Mouse (Mus musculus) midbrain, embryonic 12.5 days (tissue): ENCODE measurements at regions not wholly inside any gene's neighbourhood (a gene's known extent, or its start where the extent isn't known, plus 50 kb on each side); places are given as distances from the start of the nearest gene placed in this dataset.

Experiments
- ATAC-seq: fragments of 200-750 bp; cut with Nextera tagmentation; 2 replicates; pipeline ENCODE4 v1.8.0; 2017; ENCODE audit warnings: low read depth, moderate TSS enrichment, moderate library complexity; ENCODE audit not compliant: low FRiP score
- H3K27ac ChIP-seq: fragments of 300-500 bp; sonication (generic); replicated peaks from 2 replicates; pipeline ENCODE4 v1.5.1; 2016; ENCODE audit warnings: mild to moderate bottlenecking
- H3K27me3 ChIP-seq: fragments of 300-500 bp; sonication (generic); 2 replicates; pipeline ENCODE4 v1.6.1; 2016; ENCODE audit warnings: mild to moderate bottlenecking
- H3K36me3 ChIP-seq: fragments of 300-500 bp; sonication (generic); 2 replicates; pipeline ENCODE4 v1.6.1; 2016
- H3K4me1 ChIP-seq: fragments of 300-500 bp; sonication (generic); 2 replicates; pipeline ENCODE4 v1.6.1; 2016
- H3K4me2 ChIP-seq: fragments of 300-500 bp; sonication (generic); replicated peaks from 2 replicates; pipeline ENCODE4 v1.6.1; 2016; ENCODE audit warnings: mild to moderate bottlenecking, moderate library complexity
- H3K4me3 ChIP-seq: fragments of 300-500 bp; sonication (generic); 2 replicates; pipeline ENCODE4 v1.5.1; 2016; ENCODE audit warnings: mild to moderate bottlenecking
- H3K9ac ChIP-seq: fragments of 300-500 bp; sonication (generic); replicated peaks from 2 replicates; pipeline ENCODE4 v1.6.1; 2016; ENCODE audit warnings: mild to moderate bottlenecking, moderate library complexity
- H3K9me3 ChIP-seq: fragments of 300-500 bp; sonication (generic); 2 replicates; pipeline ENCODE4 v1.6.1; 2016; ENCODE audit warnings: mild to moderate bottlenecking
- WGBS: fragments of 180-500 bp; shearing (Covaris S2); methylation state at CpG from one replicate; pipeline ENCODE4 v1.1.7; 2016; 5-methylcytosine and 5-hydroxymethylcytosine counted together

GRCm38 (mm10) chr1:76075213-76075612, 529.1 kb downstream of the Slc4a3 start:
- no peak overlapping the region for H3K4me2 ChIP-seq
- H3K4me1 ChIP-seq: peaks cover 24% of the 10 kb centered on the region
- H3K27me3 ChIP-seq: 0 out of 2 replicates have a peak, but pooled peaks cover 4% of the 10 kb centered on the region
- H3K36me3 ChIP-seq: no peaks in the 10 kb centered on the region
- no peaks in the 10 kb centered on the region for H3K9me3 ChIP-seq
- ATAC-seq: no peak
- 75% methylated on average over 3 of the region's 3 CpGs for WGBS
- no peak overlapping the region for H3K4me3 ChIP-seq
- no peak overlapping the region for H3K9ac ChIP-seq
- no peak overlapping the region for H3K27ac ChIP-seq

DNA sequence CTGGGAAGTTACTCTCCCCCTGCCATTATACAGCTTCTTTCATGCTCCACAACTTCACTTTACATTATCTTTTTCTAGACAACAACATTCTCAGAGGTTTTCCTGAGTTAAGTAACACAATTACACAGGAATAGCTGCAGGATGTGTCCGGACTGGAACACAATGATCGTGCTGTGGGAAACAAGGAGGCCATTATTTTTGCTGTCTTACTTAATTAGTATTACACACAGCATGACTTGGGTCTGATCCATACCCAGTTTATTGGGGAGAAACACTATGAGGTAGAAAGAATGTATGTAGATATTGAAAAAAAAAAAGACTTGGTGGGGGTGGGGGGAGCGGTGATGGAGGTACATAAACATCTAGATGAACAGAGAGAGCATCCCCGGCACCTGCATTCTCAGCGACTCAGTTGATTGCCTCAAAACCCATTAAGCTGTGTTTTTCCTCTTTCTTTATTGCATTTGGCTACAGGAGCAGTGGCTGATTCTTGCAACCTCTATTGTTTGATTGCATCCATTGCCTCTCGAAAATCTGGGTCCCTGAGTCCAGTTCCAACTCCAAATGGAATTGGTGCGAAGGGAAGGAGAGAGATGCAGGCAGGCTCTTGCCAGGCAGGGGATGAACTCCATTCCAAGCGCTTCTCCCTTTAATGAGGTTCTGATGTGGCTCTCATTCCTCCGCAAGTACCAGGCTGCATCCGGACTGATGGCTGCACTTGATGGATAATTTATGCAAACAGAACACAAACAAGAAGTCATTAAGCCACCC, 529.8 kb downstream of the Slc4a3 start:
- Histone ChIP-seq H3K27ac (no peak overlapping the region), H3K4me2 (0 out of 2 replicates have a peak overlapping the region, but pooled peaks have one; percentile 3), H3K4me1 (peaks cover 24% of the 10 kb centered on the region), H3K4me3 (no peak overlapping the region), H3K9ac (no peak overlapping the region), H3K9me3 (no peaks in the 10 kb centered on the region), H3K36me3 (no peaks in the 10 kb centered on the region), H3K27me3 (0 out of 2 replicates have a peak, but pooled peaks cover 4% of the 10 kb centered on the region)
- WGBS: 35% methylated on average over 10 of the region's 10 CpGs
- ATAC-seq: no peak

DNA sequence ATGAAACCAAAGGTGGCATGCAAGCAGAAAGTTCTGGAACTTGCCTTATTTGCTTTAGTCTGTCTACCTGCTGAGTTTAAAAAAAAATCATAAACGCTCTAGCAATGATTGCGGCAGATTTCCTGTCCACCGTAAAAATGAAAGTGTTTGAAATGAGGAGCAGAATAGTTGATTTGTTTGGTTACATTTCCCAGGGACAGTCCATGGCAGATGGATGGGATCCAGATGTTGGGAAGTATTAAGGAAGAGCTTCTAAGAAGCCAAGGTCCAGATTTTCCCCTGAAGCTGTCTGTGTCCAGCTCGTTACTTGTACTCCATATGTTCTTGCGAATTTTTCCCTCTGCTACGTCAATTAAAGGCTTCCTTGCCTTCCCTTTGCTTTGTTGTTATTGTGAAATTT, 534.2 kb downstream of the Slc4a3 start:
- no peak overlapping the region for H3K4me2 ChIP-seq
- WGBS: 83% methylated on average over 6 of the region's 6 CpGs
- no peak overlapping the region for H3K9ac ChIP-seq
- no peak overlapping the region for H3K27ac ChIP-seq
- ATAC-seq: no peak
- H3K27me3 ChIP-seq: peaks cover 10% of the 10 kb centered on the region; the same call in 1 of the 2 replicates
- peaks cover 15% of the 10 kb centered on the region for H3K4me1 ChIP-seq
- no peaks in the 10 kb centered on the region for H3K9me3 ChIP-seq
- H3K4me3 ChIP-seq: no peak overlapping the region
- H3K36me3 ChIP-seq: no peaks in the 10 kb centered on the region

GRCm38 (mm10) chr1:76081700-76082099, 535.6 kb downstream of the Slc4a3 start:
- no peaks in the 10 kb centered on the region for H3K36me3 ChIP-seq
- no peak overlapping the region for H3K4me2 ChIP-seq
- peaks cover 10% of the 10 kb centered on the region; the same call in 1 of the 2 replicates for H3K27me3 ChIP-seq
- peaks cover 4% of the 10 kb centered on the region; the same call in 1 of the 2 replicates for H3K4me1 ChIP-seq
- H3K27ac ChIP-seq: no peak overlapping the region
- H3K4me3 ChIP-seq: no peak overlapping the region
- ATAC-seq: no peak
- H3K9me3 ChIP-seq: no peaks in the 10 kb centered on the region
- 50% methylated on average over 4 of the region's 4 CpGs for WGBS
- H3K9ac ChIP-seq: no peak overlapping the region

DNA sequence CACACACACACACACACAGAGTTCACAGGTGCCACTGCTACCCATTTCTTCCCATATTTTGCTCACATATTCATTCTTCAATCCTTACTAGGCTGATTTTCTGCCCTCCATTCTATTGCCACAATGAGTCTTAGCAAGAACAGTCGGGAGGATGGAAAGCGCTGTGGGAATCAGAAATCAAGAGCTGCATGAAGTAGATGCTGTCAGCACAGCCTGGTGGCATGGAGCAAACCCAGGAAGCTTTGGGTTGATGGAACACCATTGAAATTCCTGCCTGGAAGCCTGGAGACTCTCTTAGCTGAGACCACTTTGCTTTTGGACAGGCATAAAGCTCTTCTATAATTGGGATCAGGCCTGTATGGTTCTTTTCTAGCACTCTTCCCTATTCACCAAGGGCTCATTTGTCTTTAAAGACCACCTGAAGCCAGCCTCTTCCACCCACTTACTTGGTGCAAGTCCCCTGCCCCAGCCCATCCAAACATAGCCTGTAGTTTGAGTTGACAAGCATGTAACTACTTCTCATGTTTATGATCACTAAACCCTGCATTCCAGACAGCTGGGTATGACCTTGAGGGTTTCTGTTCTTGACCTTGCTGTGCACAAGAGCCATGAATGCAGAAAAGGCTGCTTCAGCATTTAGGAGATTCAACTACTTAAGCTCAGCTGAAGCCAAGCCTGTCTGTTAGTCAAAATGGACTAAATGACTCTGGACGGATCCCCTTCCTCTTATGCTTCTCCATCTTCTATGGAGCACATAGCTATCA, 537.4 kb downstream of the Slc4a3 start:
- Histone ChIP-seq H3K4me1 (no peaks in the 10 kb centered on the region), H3K9me3 (no peaks in the 10 kb centered on the region), H3K4me2 (no peak overlapping the region), H3K9ac (no peak overlapping the region), H3K4me3 (no peak overlapping the region), H3K36me3 (no peaks in the 10 kb centered on the region), H3K27ac (no peak overlapping the region), H3K27me3 (peaks cover 6% of the 10 kb centered on the region; the same call in 1 of the 2 replicates)
- no peak for ATAC-seq
- WGBS: 88% methylated on average over 3 of the region's 3 CpGs

DNA sequence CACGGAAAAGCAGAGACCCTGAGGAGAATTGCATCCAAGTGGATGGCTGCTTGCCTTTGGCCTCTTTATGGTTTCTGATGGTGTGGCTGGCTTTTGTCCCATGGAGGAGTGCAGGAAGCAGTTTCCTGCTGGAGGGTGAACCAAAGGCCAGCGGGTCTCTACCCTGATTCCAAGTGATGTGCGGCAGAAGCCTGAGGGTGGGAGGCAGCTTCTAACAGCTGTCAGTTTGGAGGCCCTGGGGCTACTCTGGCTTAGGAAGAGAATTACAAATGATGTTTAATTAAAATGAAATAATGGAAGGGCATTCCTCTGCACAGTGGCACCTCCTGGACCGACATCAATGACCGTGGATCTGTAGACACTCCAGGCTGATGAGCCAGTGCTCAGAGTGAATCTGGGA, 545.0 kb downstream of the Slc4a3 start:
- H3K36me3 ChIP-seq: no peaks in the 10 kb centered on the region
- H3K9ac ChIP-seq: no peak overlapping the region
- ATAC-seq: no peak
- no peaks in the 10 kb centered on the region; the same call in 1 of the 2 replicates for H3K4me1 ChIP-seq
- H3K4me2 ChIP-seq: no peak overlapping the region
- no peaks in the 10 kb centered on the region for H3K27me3 ChIP-seq
- WGBS: 43% methylated on average over 5 of the region's 5 CpGs
- H3K4me3 ChIP-seq: no peak overlapping the region
- H3K9me3 ChIP-seq: no peaks in the 10 kb centered on the region
- H3K27ac ChIP-seq: no peak overlapping the region

GRCm38 (mm10) chr1:76113281-76113680, 567.2 kb downstream of the Slc4a3 start:
- Histone ChIP-seq H3K27me3 (peaks cover 24% of the 10 kb centered on the region), H3K27ac (no peak overlapping the region), H3K4me2 (no peak overlapping the region), H3K9me3 (no peaks in the 10 kb centered on the region), H3K9ac (no peak overlapping the region), H3K4me1 (no peaks in the 10 kb centered on the region), H3K36me3 (no peaks in the 10 kb centered on the region), H3K4me3 (no peak overlapping the region)
- ATAC-seq: no peak
- WGBS: 87% methylated on average over 3 of the region's 3 CpGs

DNA sequence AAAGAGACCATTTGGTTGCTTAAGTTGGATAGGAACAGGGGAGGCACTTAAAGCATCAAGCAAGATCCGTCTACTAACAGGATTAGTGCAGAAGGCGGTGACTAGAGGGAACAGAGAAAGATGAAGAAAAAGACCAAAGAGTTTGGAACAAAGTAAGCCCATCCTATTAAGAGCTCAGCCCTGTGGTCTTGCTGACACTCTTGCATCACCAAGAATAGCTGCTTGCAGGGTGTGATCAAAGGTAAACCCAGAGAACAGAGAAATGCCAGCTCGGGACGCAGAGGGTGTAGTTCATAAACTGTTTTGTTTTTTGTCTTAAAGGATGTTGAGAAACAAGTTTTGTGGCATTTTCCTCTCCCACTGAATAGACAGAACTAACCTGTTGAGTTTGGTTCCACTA, 574.8 kb downstream of the Slc4a3 start:
- Histone ChIP-seq H3K27ac (no peak overlapping the region), H3K36me3 (no peaks in the 10 kb centered on the region), H3K4me3 (no peak overlapping the region), H3K4me1 (no peaks in the 10 kb centered on the region), H3K27me3 (peaks cover 7% of the 10 kb centered on the region), H3K9ac (no peak overlapping the region), H3K9me3 (no peaks in the 10 kb centered on the region), H3K4me2 (no peak overlapping the region)
- WGBS: 15% methylated on average over 4 of the region's 4 CpGs
- no peak for ATAC-seq

DNA sequence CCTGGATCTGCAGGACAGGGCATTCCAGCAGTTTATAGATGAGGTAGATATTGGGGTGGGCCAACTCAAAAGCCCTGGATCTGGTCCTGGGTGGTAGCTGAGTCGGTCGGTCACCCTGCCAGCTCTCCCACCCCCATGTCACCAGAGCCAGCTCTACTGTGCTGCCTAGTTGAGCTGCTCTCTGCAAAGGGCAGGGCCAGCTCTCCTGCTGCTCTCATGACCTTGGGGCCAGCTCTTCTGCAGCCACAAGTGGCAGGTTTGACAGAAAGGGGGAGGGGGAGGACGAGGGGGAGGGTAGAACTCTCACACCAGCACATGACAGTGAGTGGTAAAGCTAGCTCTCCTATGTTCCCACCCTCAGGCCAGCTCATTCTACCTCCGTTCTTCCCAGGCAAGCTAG, 584.3 kb downstream of the Slc4a3 start:
- no peak overlapping the region for H3K4me3 ChIP-seq

DNA sequence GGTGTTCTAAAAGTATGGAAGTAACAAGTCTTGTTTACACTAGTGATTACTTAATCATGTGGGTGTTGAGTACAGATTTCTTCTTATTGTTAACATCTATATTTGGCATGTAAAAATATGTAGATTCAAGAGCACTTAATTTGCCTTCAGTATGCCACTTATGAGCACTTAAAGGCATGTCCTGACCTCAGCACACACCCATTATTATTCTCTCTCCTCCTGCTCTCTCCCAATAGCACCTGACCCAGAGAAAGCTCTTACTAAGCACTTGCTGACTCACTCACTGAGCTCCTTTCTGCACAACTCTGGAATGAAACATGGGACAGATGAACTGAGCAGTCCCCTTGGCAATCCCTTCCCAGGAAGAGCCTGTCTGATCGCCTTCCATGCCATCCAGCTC, 590.7 kb downstream of the Slc4a3 start:
- no peak overlapping the region for H3K27ac ChIP-seq
- no peak overlapping the region for H3K9ac ChIP-seq
- H3K27me3 ChIP-seq: no peaks in the 10 kb centered on the region
- 87% methylated on average over 1 of the region's 1 CpGs for WGBS
- H3K36me3 ChIP-seq: no peaks in the 10 kb centered on the region
- no peak overlapping the region for H3K4me2 ChIP-seq
- H3K9me3 ChIP-seq: no peaks in the 10 kb centered on the region
- no peaks in the 10 kb centered on the region for H3K4me1 ChIP-seq
- H3K4me3 ChIP-seq: no peak overlapping the region
- ATAC-seq: no peak

More for the DNA sequence above, 584.3 kb downstream of the Slc4a3 start:
- H3K27ac ChIP-seq: no peak overlapping the region
- H3K9ac ChIP-seq: no peak overlapping the region
- no peaks in the 10 kb centered on the region for H3K4me1 ChIP-seq
- H3K36me3 ChIP-seq: no peaks in the 10 kb centered on the region
- no peak for ATAC-seq
- no peak overlapping the region for H3K4me2 ChIP-seq
- H3K27me3 ChIP-seq: no peaks in the 10 kb centered on the region
- 44% methylated on average over 4 of the region's 4 CpGs for WGBS
- H3K9me3 ChIP-seq: no peaks in the 10 kb centered on the region

DNA sequence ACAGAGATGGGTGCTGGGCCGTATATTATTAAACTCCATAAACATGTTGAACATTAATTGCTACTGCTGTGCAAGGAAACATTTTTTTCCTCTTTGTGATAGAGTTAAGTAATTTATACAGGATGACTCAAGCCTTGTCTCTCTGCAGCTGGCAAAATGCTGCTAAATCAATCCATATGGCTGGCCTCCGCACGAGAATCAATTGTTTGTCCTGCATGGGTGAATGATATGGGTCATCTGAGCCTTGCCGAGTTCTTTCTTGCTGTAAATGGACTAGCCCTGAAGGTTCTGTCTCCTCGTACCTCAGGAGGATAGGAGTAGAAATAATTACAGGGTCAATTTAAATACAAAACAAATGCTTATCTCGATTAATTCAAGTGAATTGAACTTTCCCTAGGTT, 591.6 kb downstream of the Slc4a3 start:
- Histone ChIP-seq H3K4me1 (no peaks in the 10 kb centered on the region), H3K27me3 (no peaks in the 10 kb centered on the region), H3K9ac (no peak overlapping the region), H3K4me2 (no peak overlapping the region), H3K4me3 (no peak overlapping the region), H3K36me3 (no peaks in the 10 kb centered on the region), H3K27ac (no peak overlapping the region), H3K9me3 (no peaks in the 10 kb centered on the region)
- WGBS: 51% methylated on average over 6 of the region's 6 CpGs
- ATAC-seq: no peak

GRCm38 (mm10) chr1:76143516-76143915, 597.5 kb downstream of the Slc4a3 start:
- H3K4me3 ChIP-seq: no peak overlapping the region
- no peak for ATAC-seq
- no peaks in the 10 kb centered on the region for H3K36me3 ChIP-seq
- H3K4me2 ChIP-seq: no peak overlapping the region
- H3K9me3 ChIP-seq: no peaks in the 10 kb centered on the region
- no peaks in the 10 kb centered on the region for H3K27me3 ChIP-seq
- H3K4me1 ChIP-seq: no peaks in the 10 kb centered on the region
- no peak overlapping the region for H3K9ac ChIP-seq
- no peak overlapping the region for H3K27ac ChIP-seq
- 70% methylated on average over 5 of the region's 5 CpGs for WGBS
